Mouse (Mus musculus) CH12.LX (cell line): ENCODE results near the gene Fbxo11. TPM values are rescaled to one million over a fixed set of nuclear protein-coding genes. Genes with fewer than 3 reads are reported as not detected.

ENCODE experiments used
- DNase-seq: peaks from one replicate; pipeline ENCODE4 v3.0.0-alpha.2; 2013; ENCODE audit errors: extremely low read depth
- H3K27ac ChIP-seq: 2 replicates; pipeline ENCODE4 v1.5.1; 2012; ENCODE audit warnings: low read depth, mild to moderate bottlenecking, control low read depth, moderate library complexity; ENCODE audit not compliant: insufficient read depth
- H3K27me3 ChIP-seq: replicated peaks from 2 replicates; pipeline ENCODE3; 2012; ENCODE audit warnings: inconsistent platforms
- H3K36me3 ChIP-seq, 2 experiments: replicated peaks in 1 of 2; 2 replicates each; pipeline versions ENCODE3 to v1.6.1; 2012; ENCODE audit warnings: inconsistent platforms in 1 of 2, low read length in 1 of 2, mild to moderate bottlenecking in 1 of 2, mixed read lengths in 1 of 2, moderate library complexity in 1 of 2; ENCODE audit not compliant: control insufficient read depth in 1 of 2, insufficient read depth in 1 of 2
- H3K4me1 ChIP-seq, 2 experiments: 2 replicates each; pipeline ENCODE4 v1.6.1; 2012; ENCODE audit warnings: inconsistent platforms in 1 of 2, moderate library complexity in 1 of 2; ENCODE audit not compliant: insufficient read depth in 2 of 2, control insufficient read depth in 1 of 2
- H3K4me2 ChIP-seq: 2 replicates; pipeline ENCODE4 v1.6.1; 2012; ENCODE audit warnings: low read depth, mild to moderate bottlenecking, control low read depth; ENCODE audit not compliant: poor library complexity, insufficient read depth, severe bottlenecking
- H3K4me3 ChIP-seq, 3 experiments: fragments of 150-350 bp in 1 of 3; sonication (generic) in 1 of 3; replicated peaks in 1 of 3; 2 replicates each; pipeline versions ENCODE3 to v1.5.1; 2011 to 2012; ENCODE audit warnings: low read depth in 2 of 3, low read length in 2 of 3, mild to moderate bottlenecking in 2 of 3, moderate library complexity in 2 of 3, control low read depth in 1 of 3, improper control_type of control experiment in 1 of 3, inconsistent platforms in 1 of 3, mixed read lengths in 1 of 3; ENCODE audit not compliant: poor library complexity in 1 of 3
- H3K79me2 ChIP-seq: replicated peaks from 2 replicates; pipeline ENCODE4 v1.6.1; 2012; ENCODE audit warnings: mild to moderate bottlenecking, moderate library complexity; ENCODE audit not compliant: control insufficient read depth, poor library complexity, insufficient read depth, severe bottlenecking; ENCODE audit errors: extremely low read depth
- H3K9ac ChIP-seq: 2 replicates; pipeline ENCODE4 v1.6.1; 2012; ENCODE audit warnings: low read depth, mild to moderate bottlenecking, control low read depth, moderate library complexity; ENCODE audit not compliant: insufficient read depth
- H3K9me3 ChIP-seq: replicated peaks from 2 replicates; pipeline ENCODE3; 2012; ENCODE audit warnings: low read length, inconsistent platforms, mixed read lengths
- CHD1 ChIP-seq: IDR thresholded peaks from 2 replicates; pipeline ENCODE4 v1.6.1; 2012; ENCODE audit warnings: low read depth, low read length, improper control_type of control experiment, inconsistent platforms
- CTCF ChIP-seq, 2 experiments: IDR thresholded peaks in 1 of 2; conservative IDR thresholded peaks in 1 of 2; 2 replicates each; pipeline ENCODE4 v1.5.1; 2011 to 2012; ENCODE audit warnings: low read depth in 2 of 2, low read length in 2 of 2, improper control_type of control experiment in 1 of 2, inconsistent platforms in 1 of 2, mild to moderate bottlenecking in 1 of 2, moderate library complexity in 1 of 2
- E2F4 ChIP-seq: IDR thresholded peaks from 2 replicates; pipeline ENCODE4 v1.6.1; 2011; ENCODE audit warnings: low read depth, low read length, improper control_type of control experiment; ENCODE audit not compliant: insufficient replicate concordance
- ELF1 ChIP-seq: IDR thresholded peaks from 2 replicates; pipeline ENCODE4 v1.6.1; 2014; ENCODE audit warnings: low read depth, mild to moderate bottlenecking, inconsistent platforms, low read length, improper control_type of control experiment
- EP300 ChIP-seq: IDR thresholded peaks from 2 replicates; pipeline ENCODE4 v1.6.1; 2011; ENCODE audit warnings: low read length, improper control_type of control experiment
- GABPA ChIP-seq: IDR thresholded peaks from 2 replicates; pipeline ENCODE4 v1.6.1; 2012; ENCODE audit warnings: low read depth, low read length, improper control_type of control experiment, inconsistent platforms; ENCODE audit not compliant: insufficient replicate concordance
- HCFC1 ChIP-seq: IDR thresholded peaks from 2 replicates; pipeline ENCODE4 v1.6.1; 2012; ENCODE audit warnings: low read depth, mild to moderate bottlenecking, inconsistent platforms, low read length, improper control_type of control experiment
- KAT2A ChIP-seq: IDR thresholded peaks from 2 replicates; pipeline ENCODE4 v1.6.1; 2012; ENCODE audit warnings: low read length, improper control_type of control experiment, inconsistent platforms; ENCODE audit not compliant: insufficient replicate concordance
- MAFK ChIP-seq: IDR thresholded peaks from 2 replicates; pipeline ENCODE4 v1.6.1; 2011; ENCODE audit warnings: low read length, improper control_type of control experiment; ENCODE audit not compliant: insufficient replicate concordance
- MAZ ChIP-seq: IDR thresholded peaks from 2 replicates; pipeline ENCODE4 v1.6.1; 2012; ENCODE audit warnings: low read depth, mild to moderate bottlenecking, inconsistent platforms, low read length, improper control_type of control experiment, moderate library complexity
- MXI1 ChIP-seq: IDR thresholded peaks from 2 replicates; pipeline ENCODE4 v1.6.1; 2011; ENCODE audit warnings: mild to moderate bottlenecking, low read depth, low read length, improper control_type of control experiment
- MYC ChIP-seq: IDR thresholded peaks from 2 replicates; pipeline ENCODE4 v1.6.1; 2011; ENCODE audit warnings: low read depth, mild to moderate bottlenecking, improper control_type of control experiment, low read length
- NELFE ChIP-seq: IDR thresholded peaks from 2 replicates; pipeline ENCODE4 v1.6.1; 2011; ENCODE audit warnings: low read depth, low read length, improper control_type of control experiment
- NRF1 ChIP-seq: IDR thresholded peaks from 2 replicates; pipeline ENCODE4 v1.6.1; 2014; ENCODE audit warnings: low read depth, mild to moderate bottlenecking, inconsistent platforms, low read length, improper control_type of control experiment, moderate library complexity
- POLR2AphosphoS2 ChIP-seq: IDR thresholded peaks from 2 replicates; pipeline ENCODE4 v1.6.1; 2011; ENCODE audit warnings: low read depth, low read length, improper control_type of control experiment
- RAD21 ChIP-seq: IDR thresholded peaks from 2 replicates; pipeline ENCODE4 v1.6.1; 2011; ENCODE audit warnings: low read depth, mild to moderate bottlenecking, low read length, improper control_type of control experiment, moderate library complexity
- RCOR1 ChIP-seq: conservative IDR thresholded peaks from 2 replicates; pipeline ENCODE4 v1.6.1; 2012; ENCODE audit warnings: low read depth, mild to moderate bottlenecking, inconsistent platforms, low read length, improper control_type of control experiment
- SIN3A ChIP-seq: IDR thresholded peaks from 2 replicates; pipeline ENCODE4 v1.6.1; 2012; ENCODE audit warnings: low read length, improper control_type of control experiment, inconsistent platforms
- SMC3 ChIP-seq: IDR thresholded peaks from 2 replicates; pipeline ENCODE4 v1.6.1; 2011; ENCODE audit warnings: low read depth, low read length, improper control_type of control experiment
- TBP ChIP-seq: conservative IDR thresholded peaks from 2 replicates; pipeline ENCODE4 v1.6.1; 2011; ENCODE audit warnings: low read depth, low read length, improper control_type of control experiment
- UBTF ChIP-seq: IDR thresholded peaks from 2 replicates; pipeline ENCODE4 v1.6.1; 2012; ENCODE audit warnings: low read depth, mild to moderate bottlenecking, inconsistent platforms, low read length, improper control_type of control experiment, moderate library complexity
- USF1 ChIP-seq: IDR thresholded peaks from 2 replicates; pipeline ENCODE4 v1.6.1; 2014; ENCODE audit warnings: low read depth, mild to moderate bottlenecking, inconsistent platforms, low read length, improper control_type of control experiment
- ZKSCAN1 ChIP-seq: IDR thresholded peaks from 2 replicates; pipeline ENCODE4 v1.6.1; 2012; ENCODE audit warnings: low read depth, inconsistent platforms, low read length, improper control_type of control experiment, borderline replicate concordance
- dilution Hi-C: fragments of 300-500 bp; cut with MboI; formaldehyde crosslinking; loops from 2 replicates; pipeline ENCODE4 v1.14.3; 2020; ENCODE audit warnings: low sequenced_read_pairs; ENCODE audit not compliant: extremely low pct_unique_long_range_greater_than_20kb, extremely low pct_ligation_motif_present
- in situ Hi-C: fragments of 300-500 bp; cut with MboI; formaldehyde crosslinking; loops from 3 replicates; pipeline ENCODE4 v1.14.3; 2019; ENCODE audit warnings: low sequenced_read_pairs, low pct_ligation_motif_present, low pct_unique_long_range_greater_than_20kb, mixed read lengths
- polyA plus RNA-seq: library from polyadenylated mRNA; unstranded; fragments of >175 nt; gene quantifications from 2 replicates; pipeline ENCODE4 v1.2.1, GENCODE M21; 2012; ENCODE audit warnings: low read depth; ENCODE audit not compliant: insufficient read length
- total RNA-seq, 2 experiments: library from RNA; depleted of rRNA; stranded (reverse); fragments of 300-350 nt in 1 of 2; fragments of >200 nt in 1 of 2; gene quantifications; 2 replicates each; pipeline ENCODE4 v1.2.3; 2012 to 2014

Fbxo11 gene
- total and polyA plus RNA-seq, 3 experiments, result 37.6 to 61.8 (median 61.0) TPM

GRCm38 (mm10) chr17:88081446-88081845 lies 16.4 kb upstream of the Fbxo11 start:
- Histone ChIP-seq H3K9me3 (peaks cover 2% of the 10 kb centered on the region), H3K9ac (no peak overlapping the region), H3K79me2 (no peaks in the 10 kb centered on the region), H3K36me3 (peaks cover 9 to 58% of the 10 kb centered on the region in 2 experiments), H3K27me3 (no peaks in the 10 kb centered on the region), H3K4me3 (no peak overlapping the region), H3K4me1 (peaks cover 0 to 3% of the 10 kb centered on the region in 2 experiments; a peak in 1 of 4 replicates), H3K27ac (no peak overlapping the region), H3K4me2 (no peak overlapping the region)
- in situ Hi-C loops (no loop called here), dilution Hi-C loops (no loop called here)
- DNase-seq, result no peak
- TF ChIP-seq NELFE (no peak), EP300 (no peak), USF1 (no peak)

GRCm38 (mm10) chr17:88079771-88080170 lies 14.7 kb upstream of the Fbxo11 start:
- H3K36me3 ChIP-seq, result peaks cover 11 to 66% of the 10 kb centered on the region in 2 experiments
- no peaks in the 10 kb centered on the region for H3K27me3 ChIP-seq
- no peak overlapping the region for H3K27ac ChIP-seq
- no peak overlapping the region for H3K4me2 ChIP-seq
- TF ChIP-seq NELFE, result no peak
- TF ChIP-seq CTCF (conservative IDR thresholded peaks at IDR 0.05 in 1 of 2, IDR thresholded peaks at IDR 0.05 in 1 of 2; ENCODE audit: low read depth in 2 of 2, low read length in 2 of 2), result no peak
- no peak for TF ChIP-seq SIN3A
- TF ChIP-seq MYC, result no peak
- peaks cover 0 to 8% of the 10 kb centered on the region in 2 experiments; a peak in 1 of 4 replicates for H3K4me1 ChIP-seq
- no peak overlapping the region for H3K4me3 ChIP-seq
- DNase-seq, result no peak
- no peaks in the 10 kb centered on the region for H3K79me2 ChIP-seq
- dilution Hi-C loops (no loop called here), in situ Hi-C loops (no loop called here)
- no peak overlapping the region for H3K9ac ChIP-seq
- peaks cover 2% of the 10 kb centered on the region for H3K9me3 ChIP-seq

GRCm38 (mm10) chr17:88072047-88072446 lies 7.0 kb upstream of the Fbxo11 start:
- TF ChIP-seq SMC3 (no peak), E2F4 (no peak), RAD21 (no peak), USF1 (no peak), EP300 (no peak), NRF1 (no peak), UBTF (no peak), KAT2A (no peak), MXI1 (no peak), TBP (no peak), GABPA (no peak), MAFK (no peak), CHD1 (no peak), POLR2AphosphoS2 (no peak), ELF1 (no peak), RCOR1 (no peak), MAZ (no peak), HCFC1 (no peak), ZKSCAN1 (no peak)
- dilution Hi-C loops (no loop called here), in situ Hi-C loops (no loop called here)
- Histone ChIP-seq H3K36me3 (peaks cover 16 to 65% of the 10 kb centered on the region in 2 experiments), H3K27ac (no peak overlapping the region), H3K27me3 (no peaks in the 10 kb centered on the region), H3K79me2 (peaks cover 54% of the 10 kb centered on the region), H3K9me3 (no peaks in the 10 kb centered on the region), H3K4me2 (no peak overlapping the region), H3K4me1 (peaks cover 12 to 48% of the 10 kb centered on the region in 2 experiments), H3K4me3 (no peak overlapping the region), H3K9ac (no peak overlapping the region)
- no peak for DNase-seq
